Mouse (Mus musculus): ENCODE results near the gene Gm815.

The Gm815 gene

GRCm38 (mm10) chr19:26885616-26886015 is at the start of gene Gm815:
Gene Gm815, plus strand, starts transcription at chr19:26885881.
- DNase-seq: no peak

GRCm38 (mm10) chr19:26837626-26838025 is 48.1 kb upstream of the Gm815 start:
- no peak for DNase-seq

- DNase-seq: no peak
Measured at GRCm38 (mm10) chr19:26843896-26844295, 41.8 kb upstream of the Gm815 start.

- peak in 1 of 2 experiments; percentile 51 for DNase-seq
Measured at GRCm38 (mm10) chr19:26844813-26845212, 40.9 kb upstream of the Gm815 start.

GRCm38 (mm10) chr19:26845276-26846016 is 40.2 kb upstream of the Gm815 start:
- DNase-seq: peak; percentile 95

- DNase-seq: no peak
Measured at GRCm38 (mm10) chr19:26846017-26846285, 39.7 kb upstream of the Gm815 start.

GRCm38 (mm10) chr19:26851017-26851782 is 34.5 kb upstream of the Gm815 start:
- DNase-seq: no peak

- no peak for DNase-seq
Measured at GRCm38 (mm10) chr19:26852325-26852900, 33.3 kb upstream of the Gm815 start.

- DNase-seq: no peak
Measured at GRCm38 (mm10) chr19:26853701-26854282, 31.9 kb upstream of the Gm815 start.

- DNase-seq: no peak
Measured at GRCm38 (mm10) chr19:26854661-26855060, 31.0 kb upstream of the Gm815 start.

- DNase-seq: no peak
Measured at GRCm38 (mm10) chr19:26855152-26855551, 30.5 kb upstream of the Gm815 start.

GRCm38 (mm10) chr19:26858427-26859194 is 27.1 kb upstream of the Gm815 start:
- DNase-seq: no peak

GRCm38 (mm10) chr19:26859195-26859570 is 26.5 kb upstream of the Gm815 start:
- no peak for DNase-seq

- no peak for DNase-seq
Measured at GRCm38 (mm10) chr19:26863662-26864061, 22.0 kb upstream of the Gm815 start.

- no peak for DNase-seq
Measured at GRCm38 (mm10) chr19:26864975-26865690, 20.5 kb upstream of the Gm815 start.

GRCm38 (mm10) chr19:26865736-26866135 is 19.9 kb upstream of the Gm815 start:
- no peak for DNase-seq

GRCm38 (mm10) chr19:26869591-26869990 is 16.1 kb upstream of the Gm815 start:
- no peak for DNase-seq

GRCm38 (mm10) chr19:26870280-26870679 is 15.4 kb upstream of the Gm815 start:
- DNase-seq: no peak

- no peak for DNase-seq
Measured at GRCm38 (mm10) chr19:26871096-26871495, 14.6 kb upstream of the Gm815 start.

- no peak for DNase-seq
Measured at GRCm38 (mm10) chr19:26872886-26873285, 12.8 kb upstream of the Gm815 start.

- no peak for DNase-seq
Measured at GRCm38 (mm10) chr19:26875601-26876000, 10.1 kb upstream of the Gm815 start.

GRCm38 (mm10) chr19:26877180-26877775 is 8.4 kb upstream of the Gm815 start:
- no peak for DNase-seq

All from cerebellum, postnatal 14 days (tissue).